Mouse (Mus musculus) midbrain, embryonic 11.5 days (tissue): ENCODE results near the gene Malrd1. TPM values are rescaled to one million over a fixed set of nuclear protein-coding genes. Genes with fewer than 3 reads are reported as not detected.

Source experiments
- ATAC-seq: fragments of 200-750 bp; cut with Nextera tagmentation; 2 replicates; pipeline ENCODE4 v1.8.0; 2017; ENCODE audit warnings: moderate TSS enrichment, moderate library complexity; ENCODE audit not compliant: low FRiP score
- DNase-seq: peaks from one replicate; pipeline ENCODE4 v3.0.0; 2015; ENCODE audit warnings: low spot score; ENCODE audit errors: missing footprints
- H3K27ac ChIP-seq: fragments of 300-500 bp; sonication (generic); 2 replicates; pipeline ENCODE4 v1.5.1; 2014; ENCODE audit warnings: low read depth, low read length
- H3K27me3 ChIP-seq: fragments of 300-500 bp; sonication (generic); 2 replicates; pipeline ENCODE4 v1.6.1; 2014; ENCODE audit warnings: mild to moderate bottlenecking, low read length, moderate library complexity, mixed read lengths; ENCODE audit not compliant: control insufficient read depth, insufficient read depth
- H3K36me3 ChIP-seq: fragments of 300-500 bp; sonication (generic); 2 replicates; pipeline ENCODE4 v1.6.1; 2014; ENCODE audit warnings: mild to moderate bottlenecking, low read length, moderate library complexity, mixed read lengths; ENCODE audit not compliant: control insufficient read depth, insufficient read depth
- H3K4me1 ChIP-seq: fragments of 300-500 bp; sonication (generic); 2 replicates; pipeline ENCODE4 v1.6.1; 2014; ENCODE audit warnings: low read length; ENCODE audit not compliant: control insufficient read depth, insufficient read depth
- H3K4me2 ChIP-seq: fragments of 300-500 bp; sonication (generic); 2 replicates; pipeline ENCODE4 v1.6.1; 2014; ENCODE audit warnings: mild to moderate bottlenecking, moderate library complexity
- H3K4me3 ChIP-seq: fragments of 300-500 bp; sonication (generic); 2 replicates; pipeline ENCODE4 v1.5.1; 2014; ENCODE audit warnings: low read depth, low read length
- H3K9ac ChIP-seq: fragments of 300-500 bp; sonication (generic); 2 replicates; pipeline ENCODE4 v1.6.1; 2014; ENCODE audit warnings: low read length
- H3K9me3 ChIP-seq: fragments of 300-500 bp; sonication (generic); 2 replicates; pipeline ENCODE4 v1.6.1; 2016; ENCODE audit warnings: low read length; ENCODE audit not compliant: control insufficient read depth
- WGBS: fragments of 180-500 bp; shearing (Covaris S2); extraction: QIAGEN DNeasy Blood & Tissue Kit; methylation state at CpG from one replicate; pipeline ENCODE4 v1.1.7; 2014; 5-methylcytosine and 5-hydroxymethylcytosine counted together
- polyA plus RNA-seq: library from polyadenylated mRNA; unstranded; fragments of >200 nt; fragmentation: Nextera tagmentation; extraction: Ambion mirVana; gene quantifications from 2 replicates; pipeline ENCODE4 v1.2.1, GENCODE M21; 2014

The Malrd1 gene
- polyA plus RNA-seq, 1 experiment from 2014 or later: 0.03 TPM

GRCm38 (mm10) chr2:15744979-15745688 is 218.9 kb downstream of the Malrd1 start:
- ATAC-seq (no peak), DNase-seq (no peak)
- 77% methylated on average over 4 of the region's 4 CpGs for WGBS
- Histone ChIP-seq H3K9me3 (no peaks in the 10 kb centered on the region), H3K4me3 (no peak overlapping the region), H3K27ac (no peak overlapping the region), H3K9ac (no peak overlapping the region), H3K4me1 (no peaks in the 10 kb centered on the region), H3K36me3 (no peaks in the 10 kb centered on the region), H3K4me2 (no peak overlapping the region), H3K27me3 (no peaks in the 10 kb centered on the region)

- Histone ChIP-seq H3K4me3 (no peak overlapping the region), H3K9me3 (no peaks in the 10 kb centered on the region), H3K27ac (no peak overlapping the region), H3K27me3 (no peaks in the 10 kb centered on the region), H3K9ac (no peak overlapping the region), H3K4me1 (no peaks in the 10 kb centered on the region), H3K36me3 (no peaks in the 10 kb centered on the region), H3K4me2 (no peak overlapping the region)
- no peak for DNase-seq
- 83% methylated on average over 2 of the region's 2 CpGs for WGBS
- ATAC-seq: no peak
Observed at GRCm38 (mm10) chr2:15784818-15785217, 258.5 kb downstream of the Malrd1 start.

- DNase-seq (no peak), ATAC-seq (no peak)
- H3K27me3 ChIP-seq: no peaks in the 10 kb centered on the region
- no peaks in the 10 kb centered on the region for H3K9me3 ChIP-seq
- WGBS: 56% methylated on average over 1 of the region's 1 CpGs
- no peaks in the 10 kb centered on the region for H3K36me3 ChIP-seq
- H3K4me2 ChIP-seq: no peak overlapping the region
- no peak overlapping the region for H3K4me3 ChIP-seq
- H3K27ac ChIP-seq: no peak overlapping the region
- no peaks in the 10 kb centered on the region for H3K4me1 ChIP-seq
- H3K9ac ChIP-seq: no peak overlapping the region
Observed at GRCm38 (mm10) chr2:15815724-15816123, 289.4 kb downstream of the Malrd1 start.

GRCm38 (mm10) chr2:15869380-15869779 is 343.1 kb downstream of the Malrd1 start:
- no peak overlapping the region for H3K4me3 ChIP-seq
- H3K4me1 ChIP-seq: no peaks in the 10 kb centered on the region
- H3K4me2 ChIP-seq: no peak overlapping the region
- H3K27me3 ChIP-seq: no peaks in the 10 kb centered on the region
- no peaks in the 10 kb centered on the region for H3K36me3 ChIP-seq
- DNase-seq (no peak), ATAC-seq (no peak)
- 30% methylated on average over 7 of the region's 7 CpGs for WGBS
- no peaks in the 10 kb centered on the region for H3K9me3 ChIP-seq
- H3K9ac ChIP-seq: no peak overlapping the region
- no peak overlapping the region for H3K27ac ChIP-seq

- no peak for ATAC-seq
- H3K36me3 ChIP-seq: no peaks in the 10 kb centered on the region
- H3K27ac ChIP-seq: no peak overlapping the region
- H3K4me2 ChIP-seq: no peak overlapping the region
- DNase-seq: no peak
- H3K4me1 ChIP-seq: no peaks in the 10 kb centered on the region
- H3K9ac ChIP-seq: no peak overlapping the region
- H3K4me3 ChIP-seq: no peak overlapping the region
- H3K27me3 ChIP-seq: no peaks in the 10 kb centered on the region
- H3K9me3 ChIP-seq: no peaks in the 10 kb centered on the region
- 92% methylated on average over 1 of the region's 1 CpGs for WGBS
Observed at GRCm38 (mm10) chr2:15893418-15894120, 367.3 kb downstream of the Malrd1 start.

GRCm38 (mm10) chr2:15925432-15925831 is 399.2 kb downstream of the Malrd1 start:
- H3K27me3 ChIP-seq: no peaks in the 10 kb centered on the region
- DNase-seq (no peak), ATAC-seq (no peak)
- no peaks in the 10 kb centered on the region for H3K4me1 ChIP-seq
- H3K27ac ChIP-seq: no peak overlapping the region
- H3K36me3 ChIP-seq: no peaks in the 10 kb centered on the region
- no peak overlapping the region for H3K4me3 ChIP-seq
- no peaks in the 10 kb centered on the region for H3K9me3 ChIP-seq
- H3K9ac ChIP-seq: no peak overlapping the region
- H3K4me2 ChIP-seq: no peak overlapping the region
- WGBS: 29% methylated on average over 3 of the region's 3 CpGs

GRCm38 (mm10) chr2:15926041-15926440 is 399.8 kb downstream of the Malrd1 start:
- no peaks in the 10 kb centered on the region for H3K9me3 ChIP-seq
- WGBS: 53% methylated on average over 1 of the region's 1 CpGs
- no peak overlapping the region for H3K27ac ChIP-seq
- H3K9ac ChIP-seq: no peak overlapping the region
- ATAC-seq (no peak), DNase-seq (no peak)
- no peaks in the 10 kb centered on the region for H3K4me1 ChIP-seq
- no peaks in the 10 kb centered on the region for H3K27me3 ChIP-seq
- H3K36me3 ChIP-seq: no peaks in the 10 kb centered on the region
- H3K4me2 ChIP-seq: no peak overlapping the region
- H3K4me3 ChIP-seq: no peak overlapping the region

- Histone ChIP-seq H3K4me2 (no peak overlapping the region), H3K9ac (no peak overlapping the region), H3K27ac (no peak overlapping the region), H3K4me1 (no peaks in the 10 kb centered on the region), H3K4me3 (no peak overlapping the region), H3K36me3 (no peaks in the 10 kb centered on the region), H3K9me3 (no peaks in the 10 kb centered on the region), H3K27me3 (no peaks in the 10 kb centered on the region)
- ATAC-seq (no peak), DNase-seq (no peak)
- WGBS: 80% methylated on average over 1 of the region's 1 CpGs
Observed at GRCm38 (mm10) chr2:15931479-15931878, 405.2 kb downstream of the Malrd1 start.

GRCm38 (mm10) chr2:15931924-15932323 is 405.6 kb downstream of the Malrd1 start:
- Histone ChIP-seq H3K9me3 (no peaks in the 10 kb centered on the region), H3K4me1 (no peaks in the 10 kb centered on the region), H3K36me3 (no peaks in the 10 kb centered on the region), H3K4me3 (no peak overlapping the region), H3K27me3 (no peaks in the 10 kb centered on the region), H3K27ac (no peak overlapping the region), H3K4me2 (no peak overlapping the region), H3K9ac (no peak overlapping the region)
- ATAC-seq: no peak
- no peak for DNase-seq
